Mouse (Mus musculus) ES-E14 (cell line): ENCODE results near the gene Hdac4. TPM values are rescaled to one million over a fixed set of nuclear protein-coding genes. Genes with fewer than 3 reads are reported as not detected.

Experiments used
- DNase-seq: peaks from one replicate; pipeline ENCODE4 v3.0.0-alpha.2; 2013; ENCODE audit warnings: low read depth, low spot score
- H3K27ac ChIP-seq: 2 replicates; pipeline ENCODE4 v1.5.1; 2012; ENCODE audit warnings: low read depth, mild to moderate bottlenecking, low read length, moderate library complexity, mixed read lengths; ENCODE audit not compliant: poor library complexity, insufficient read depth, severe bottlenecking
- H3K36me3 ChIP-seq: 2 replicates; pipeline ENCODE4 v1.6.1; 2012; ENCODE audit warnings: mild to moderate bottlenecking, low read length, moderate library complexity, mixed read lengths; ENCODE audit not compliant: control insufficient read depth, poor library complexity, insufficient read depth, severe bottlenecking
- H3K4me1 ChIP-seq, 2 experiments: fragments of 150-350 bp in 1 of 2; sonication (generic) in 1 of 2; 2 replicates each; pipeline ENCODE4 v1.6.1; 2012; ENCODE audit warnings: low read length in 2 of 2, mild to moderate bottlenecking in 1 of 2, mixed read lengths in 1 of 2; ENCODE audit not compliant: control insufficient read depth in 2 of 2, insufficient read depth in 2 of 2, poor library complexity in 1 of 2
- H3K4me3 ChIP-seq, 2 experiments: fragments of 150-350 bp in 1 of 2; sonication (generic) in 1 of 2; 2 replicates each; pipeline ENCODE4 v1.5.1; 2012; ENCODE audit warnings: low read length in 2 of 2, low read depth in 1 of 2, mild to moderate bottlenecking in 1 of 2, mixed read lengths in 1 of 2; ENCODE audit not compliant: insufficient read depth in 1 of 2, poor library complexity in 1 of 2, severe bottlenecking in 1 of 2
- H3K9ac ChIP-seq: 2 replicates; pipeline ENCODE4 v1.6.1; 2012; ENCODE audit warnings: low read depth, mild to moderate bottlenecking, low read length, mixed read lengths; ENCODE audit not compliant: poor library complexity, insufficient read depth, severe bottlenecking
- H3K9me3 ChIP-seq: fragments of 150-350 bp; sonication (generic); 2 replicates; pipeline ENCODE4 v1.6.1; 2012; ENCODE audit warnings: low read depth, mild to moderate bottlenecking, low read length; ENCODE audit not compliant: control insufficient read depth, insufficient read depth
- CHD2 ChIP-seq: IDR thresholded peaks from 2 replicates; pipeline ENCODE4 v1.6.1; 2014; ENCODE audit warnings: mild to moderate bottlenecking, low read depth, low read length, inconsistent platforms
- HCFC1 ChIP-seq: IDR thresholded peaks from 2 replicates; pipeline ENCODE4 v1.6.1; 2012; ENCODE audit warnings: low read length, inconsistent platforms, borderline replicate concordance; ENCODE audit not compliant: insufficient read depth
- MAFK ChIP-seq: IDR thresholded peaks from 2 replicates; pipeline ENCODE4 v1.6.1; 2014; ENCODE audit warnings: mild to moderate bottlenecking, low read depth, low read length, inconsistent platforms; ENCODE audit not compliant: insufficient read depth
- ZC3H11A ChIP-seq: IDR thresholded peaks from 2 replicates; pipeline ENCODE4 v1.6.1; 2012; ENCODE audit warnings: low read depth, mild to moderate bottlenecking, inconsistent platforms, low read length, borderline replicate concordance
- ZNF384 ChIP-seq: IDR thresholded peaks from 2 replicates; pipeline ENCODE4 v1.6.1; 2012; ENCODE audit warnings: low read depth, low read length, inconsistent platforms
- in situ Hi-C, 2 experiments: fragments of 600-800 bp; cut with MboI; formaldehyde crosslinking; loops; one replicate each; pipeline ENCODE4 v1.15.1; 2025; ENCODE audit warnings: low sequenced_read_pairs in 2 of 2, inconsistent platforms in 1 of 2; ENCODE audit not compliant: unreplicated experiment in 2 of 2
- total RNA-seq: library from RNA; depleted of rRNA; stranded (reverse); fragments of 300-350 nt; gene quantifications from 2 replicates; pipeline ENCODE4 v1.2.3, GENCODE M21; 2012

The Hdac4 gene
- total RNA-seq, 1 experiment: 24.1 TPM

GRCm38 (mm10) chr1:91984507-91984906 lies 211.0 kb downstream of the Hdac4 start:
- H3K36me3 ChIP-seq: peaks cover 48% of the 10 kb centered on the region
- no peak for DNase-seq
- no peak overlapping the region for H3K27ac ChIP-seq
- no peak overlapping the region for H3K9ac ChIP-seq
- no peak overlapping the region for H3K4me3 ChIP-seq
- H3K4me1 ChIP-seq: peaks cover 0 to 5% of the 10 kb centered on the region in 2 experiments; a peak in 1 of 4 replicates
- TF ChIP-seq ZC3H11A: no peak
- TF ChIP-seq CHD2: no peak
- no peak for TF ChIP-seq MAFK
- no peak for TF ChIP-seq ZNF384
- no peak for TF ChIP-seq HCFC1
- H3K9me3 ChIP-seq: no peaks in the 10 kb centered on the region
- in situ Hi-C loops: no loop called here

- in situ Hi-C loops: no loop called here
- no peak overlapping the region for H3K4me3 ChIP-seq
- no peak overlapping the region for H3K9ac ChIP-seq
- peaks cover 38% of the 10 kb centered on the region for H3K36me3 ChIP-seq
- DNase-seq: no peak
- H3K9me3 ChIP-seq: no peaks in the 10 kb centered on the region
- no peaks in the 10 kb centered on the region for H3K4me1 ChIP-seq
- no peak overlapping the region for H3K27ac ChIP-seq
- TF ChIP-seq MAFK (no peak), HCFC1 (no peak), ZC3H11A (no peak), CHD2 (no peak), ZNF384 (no peak)
Observed at GRCm38 (mm10) chr1:91981381-91981780, 214.1 kb downstream of the Hdac4 start.

GRCm38 (mm10) chr1:91978443-91978842 lies 217.1 kb downstream of the Hdac4 start:
- Histone ChIP-seq H3K36me3 (peaks cover 46% of the 10 kb centered on the region), H3K9me3 (no peaks in the 10 kb centered on the region), H3K4me1 (no peaks in the 10 kb centered on the region), H3K9ac (no peak overlapping the region), H3K27ac (no peak overlapping the region), H3K4me3 (no peak overlapping the region)
- in situ Hi-C loops: no loop called here
- TF ChIP-seq HCFC1: no peak
- TF ChIP-seq CHD2: no peak
- no peak for TF ChIP-seq ZC3H11A
- TF ChIP-seq MAFK: no peak
- no peak for TF ChIP-seq ZNF384
- no peak for DNase-seq

GRCm38 (mm10) chr1:91968710-91969379 lies 226.7 kb downstream of the Hdac4 start:
- DNase-seq: no peak
- TF ChIP-seq HCFC1 (no peak), ZC3H11A (0 out of 2 replicates have a peak, but pooled peaks have one; percentile 4)
- Histone ChIP-seq H3K4me3 (no peak overlapping the region), H3K36me3 (peaks cover 54% of the 10 kb centered on the region), H3K9ac (no peak overlapping the region), H3K9me3 (no peaks in the 10 kb centered on the region), H3K4me1 (peaks cover 0 to 1% of the 10 kb centered on the region in 2 experiments; a peak in 1 of 4 replicates), H3K27ac (no peak overlapping the region)
- in situ Hi-C loops: no loop called here

- Histone ChIP-seq H3K27ac (no peak overlapping the region), H3K9me3 (no peaks in the 10 kb centered on the region), H3K9ac (no peak overlapping the region), H3K4me1 (peaks cover 0 to 6% of the 10 kb centered on the region in 2 experiments; a peak in 1 of 4 replicates), H3K36me3 (peaks cover 46% of the 10 kb centered on the region), H3K4me3 (no peak overlapping the region)
- in situ Hi-C loops: no loop called here
- no peak for DNase-seq
- no peak for TF ChIP-seq ZC3H11A
- TF ChIP-seq MAFK: no peak
- TF ChIP-seq ZNF384: no peak
- TF ChIP-seq HCFC1: no peak
- no peak for TF ChIP-seq CHD2
Observed at GRCm38 (mm10) chr1:91967041-91967440, 228.5 kb downstream of the Hdac4 start.
